Mouse (Mus musculus) liver, embryonic 13.5 days (tissue): ENCODE measurements around the gene Hapln2. TPM values are rescaled to one million over a fixed set of nuclear protein-coding genes. Genes with fewer than 3 reads are reported as not detected.

Experiments
- ATAC-seq: fragments of 200-750 bp; cut with Nextera tagmentation; 2 replicates; pipeline ENCODE4 v1.8.0; 2017; ENCODE audit warnings: low read depth, mild to moderate bottlenecking, moderate number of reproducible peaks, moderate library complexity
- DNase-seq: peaks from one replicate; pipeline ENCODE4 v3.0.0; 2022
- H3K27ac ChIP-seq: fragments of 300-500 bp; sonication (generic); 2 replicates; pipeline ENCODE4 v1.5.1; 2015; ENCODE audit warnings: moderate library complexity, mild to moderate bottlenecking, inconsistent platforms
- H3K27me3 ChIP-seq: fragments of 300-500 bp; sonication (generic); 2 replicates; pipeline ENCODE4 v1.6.1; 2015; ENCODE audit warnings: mild to moderate bottlenecking, inconsistent platforms
- H3K36me3 ChIP-seq: fragments of 300-500 bp; sonication (generic); 2 replicates; pipeline ENCODE4 v1.6.1; 2015; ENCODE audit warnings: mild to moderate bottlenecking, inconsistent platforms
- H3K4me1 ChIP-seq: fragments of 300-500 bp; sonication (generic); replicated peaks from 2 replicates; pipeline ENCODE4 v1.6.1; 2015; ENCODE audit warnings: inconsistent platforms
- H3K4me2 ChIP-seq: fragments of 300-500 bp; sonication (generic); 2 replicates; pipeline ENCODE4 v1.6.1; 2015; ENCODE audit warnings: inconsistent platforms, mild to moderate bottlenecking, moderate library complexity
- H3K4me3 ChIP-seq: fragments of 300-500 bp; sonication (generic); replicated peaks from 2 replicates; pipeline ENCODE4 v1.5.1; 2015; ENCODE audit warnings: mild to moderate bottlenecking, inconsistent platforms
- H3K9ac ChIP-seq: fragments of 300-500 bp; sonication (generic); 2 replicates; pipeline ENCODE4 v1.6.1; 2015; ENCODE audit warnings: mild to moderate bottlenecking, inconsistent platforms
- H3K9me3 ChIP-seq: fragments of 300-500 bp; sonication (generic); replicated peaks from 2 replicates; pipeline ENCODE4 v1.6.1; 2016; ENCODE audit warnings: inconsistent platforms
- WGBS: fragments of 180-500 bp; shearing (Covaris S2); methylation state at CpG from one replicate; pipeline ENCODE4 v1.1.7; 2015; ENCODE audit not compliant: insufficient replicate concordance; 5-methylcytosine and 5-hydroxymethylcytosine counted together
- polyA plus RNA-seq: library from polyadenylated mRNA; unstranded; fragments of >200 nt; fragmentation: Nextera tagmentation; extraction: Ambion mirVana; gene quantifications from 2 replicates; pipeline ENCODE4 v1.2.1, GENCODE M21; 2015

The Hapln2 gene
- polyA plus RNA-seq, 1 experiment from 2014 or later, result not detected

- DNase-seq, result no peak
- peaks cover 7% of the 10 kb centered on the region for H3K4me1 ChIP-seq
- no peak overlapping the region for H3K27ac ChIP-seq
- ATAC-seq, result no peak
- peaks cover 92% of the 10 kb centered on the region for H3K27me3 ChIP-seq
- no peaks in the 10 kb centered on the region for H3K36me3 ChIP-seq
- no peak overlapping the region for H3K4me3 ChIP-seq
- peaks cover 3% of the 10 kb centered on the region; the same call in 1 of the 2 replicates for H3K9me3 ChIP-seq
- no peak overlapping the region for H3K9ac ChIP-seq
- no peak overlapping the region for H3K4me2 ChIP-seq
- 10% methylated on average over 11 of the region's 11 CpGs for WGBS
Observed at GRCm38 (mm10) chr3:88000816-88001595, 26.4 kb downstream of the Hapln2 start.

- H3K27ac ChIP-seq, result no peak within 1 kb of the TSS
- no peaks in the 10 kb centered on the region for H3K36me3 ChIP-seq
- H3K9me3 ChIP-seq, result no peaks in the 10 kb centered on the region
- H3K4me3 ChIP-seq, result 0 out of 2 replicates have a peak within 1 kb of the TSS, but pooled peaks have one; percentile 19
- peaks cover 98% of the 10 kb centered on the region for H3K27me3 ChIP-seq
- DNase-seq (no peak), ATAC-seq (no peak)
- no peak within 1 kb of the TSS for H3K9ac ChIP-seq
- 1% methylated on average over 39 of the region's 39 CpGs for whole genome bisulfite sequencing
- peak within 1 kb of the TSS; percentile 32 for H3K4me2 ChIP-seq
- peaks cover 7% of the 10 kb centered on the region for H3K4me1 ChIP-seq
Observed at GRCm38 (mm10) chr3:88000181-88000580, 27.2 kb downstream of the Hapln2 start, which contains the start of gene Bcan. TSS of gene Bcan (minus strand) at chr3:88000230.

GRCm38 (mm10) chr3:87999243-87999895, 28.0 kb downstream of the Hapln2 start:
- no peak overlapping the region for H3K4me3 ChIP-seq
- H3K4me1 ChIP-seq, result peaks cover 7% of the 10 kb centered on the region
- H3K27me3 ChIP-seq, result peaks cover 99% of the 10 kb centered on the region
- no peaks in the 10 kb centered on the region for H3K36me3 ChIP-seq
- 2% methylated on average over 38 of the region's 38 CpGs for WGBS
- peak overlapping the region; percentile 32; the same call in 1 of the 2 replicates for H3K4me2 ChIP-seq
- DNase-seq (no peak), ATAC-seq (no peak)
- H3K9ac ChIP-seq, result no peak overlapping the region
- no peaks in the 10 kb centered on the region for H3K9me3 ChIP-seq
- no peak overlapping the region for H3K27ac ChIP-seq

- H3K9ac ChIP-seq, result no peak overlapping the region
- no peak overlapping the region for H3K27ac ChIP-seq
- peaks cover 7% of the 10 kb centered on the region for H3K4me1 ChIP-seq
- WGBS, result 3% methylated on average over 7 of the region's 7 CpGs
- H3K36me3 ChIP-seq, result no peaks in the 10 kb centered on the region
- no peak for DNase-seq
- ATAC-seq, result no peak
- no peak overlapping the region for H3K4me3 ChIP-seq
- peaks cover 100% of the 10 kb centered on the region for H3K27me3 ChIP-seq
- no peak overlapping the region for H3K4me2 ChIP-seq
- no peaks in the 10 kb centered on the region for H3K9me3 ChIP-seq
Observed at GRCm38 (mm10) chr3:87998747-87999146, 28.6 kb downstream of the Hapln2 start.

GRCm38 (mm10) chr3:87996971-87997614, 30.3 kb downstream of the Hapln2 start:
- Histone ChIP-seq H3K36me3 (no peaks in the 10 kb centered on the region), H3K27ac (no peak overlapping the region), H3K27me3 (peaks cover 99% of the 10 kb centered on the region), H3K4me3 (peak overlapping the region; percentile 32), H3K4me2 (peak overlapping the region; percentile 52), H3K4me1 (peaks cover 7% of the 10 kb centered on the region), H3K9me3 (no peaks in the 10 kb centered on the region), H3K9ac (no peak overlapping the region)
- DNase-seq, result no peak
- WGBS, result 1% methylated on average over 49 of the region's 49 CpGs
- no peak for ATAC-seq

- no peak overlapping the region for H3K9ac ChIP-seq
- no peaks in the 10 kb centered on the region for H3K36me3 ChIP-seq
- no peak overlapping the region for H3K27ac ChIP-seq
- WGBS, result 6% methylated on average over 15 of the region's 15 CpGs
- peaks cover 7% of the 10 kb centered on the region for H3K4me1 ChIP-seq
- H3K4me2 ChIP-seq, result no peak overlapping the region
- no peak for ATAC-seq
- H3K9me3 ChIP-seq, result no peaks in the 10 kb centered on the region
- DNase-seq, result no peak
- peaks cover 99% of the 10 kb centered on the region for H3K27me3 ChIP-seq
- no peak overlapping the region for H3K4me3 ChIP-seq
Observed at GRCm38 (mm10) chr3:87996401-87996800, 31.0 kb downstream of the Hapln2 start.

- Histone ChIP-seq H3K27me3 (peaks cover 99% of the 10 kb centered on the region), H3K9ac (no peak overlapping the region), H3K4me2 (no peak overlapping the region), H3K4me1 (peaks cover 7% of the 10 kb centered on the region), H3K27ac (no peak overlapping the region), H3K36me3 (no peaks in the 10 kb centered on the region), H3K4me3 (no peak overlapping the region), H3K9me3 (no peaks in the 10 kb centered on the region)
- DNase-seq (no peak), ATAC-seq (no peak)
- 21% methylated on average over 11 of the region's 11 CpGs for WGBS
Observed at GRCm38 (mm10) chr3:87995331-87995730, 32.1 kb downstream of the Hapln2 start.

GRCm38 (mm10) chr3:87993436-87993835, 33.9 kb downstream of the Hapln2 start:
- peaks cover 98% of the 10 kb centered on the region for H3K27me3 ChIP-seq
- no peak overlapping the region for H3K9ac ChIP-seq
- no peaks in the 10 kb centered on the region for H3K9me3 ChIP-seq
- H3K27ac ChIP-seq, result no peak overlapping the region
- no peak overlapping the region for H3K4me3 ChIP-seq
- DNase-seq, result peak; percentile 32
- no peak overlapping the region for H3K4me2 ChIP-seq
- H3K36me3 ChIP-seq, result no peaks in the 10 kb centered on the region
- H3K4me1 ChIP-seq, result peaks cover 11% of the 10 kb centered on the region
- 0% methylated on average over 5 of the region's 6 CpGs for whole genome bisulfite sequencing
- no peak for ATAC-seq

GRCm38 (mm10) chr3:87989935-87990334, 37.4 kb downstream of the Hapln2 start:
- Histone ChIP-seq H3K4me3 (no peak overlapping the region), H3K4me2 (no peak overlapping the region), H3K27me3 (peaks cover 87% of the 10 kb centered on the region), H3K4me1 (peaks cover 29% of the 10 kb centered on the region), H3K36me3 (no peaks in the 10 kb centered on the region), H3K9me3 (no peaks in the 10 kb centered on the region), H3K27ac (no peak overlapping the region), H3K9ac (no peak overlapping the region)
- no peak for DNase-seq
- ATAC-seq, result no peak
- WGBS, result 33% methylated on average over 10 of the region's 10 CpGs

GRCm38 (mm10) chr3:87988068-87988467, 39.3 kb downstream of the Hapln2 start:
- Histone ChIP-seq H3K36me3 (no peaks in the 10 kb centered on the region), H3K27ac (no peak overlapping the region), H3K9me3 (no peaks in the 10 kb centered on the region), H3K4me1 (peaks cover 43% of the 10 kb centered on the region), H3K4me3 (peak overlapping the region; percentile 48), H3K4me2 (peak overlapping the region; percentile 69), H3K27me3 (peaks cover 69% of the 10 kb centered on the region), H3K9ac (peak overlapping the region; percentile 47; the same call in 1 of the 2 replicates)
- DNase-seq (no peak), ATAC-seq (no peak)
- 4% methylated on average over 15 of the region's 15 CpGs for WGBS

GRCm38 (mm10) chr3:87987633-87988032, 39.8 kb downstream of the Hapln2 start:
- peak overlapping the region; percentile 47; the same call in 1 of the 2 replicates for H3K9ac ChIP-seq
- peak overlapping the region; percentile 69 for H3K4me2 ChIP-seq
- H3K36me3 ChIP-seq, result no peaks in the 10 kb centered on the region
- H3K9me3 ChIP-seq, result no peaks in the 10 kb centered on the region
- under 1% methylated on average over 15 of the region's 15 CpGs for WGBS
- no peak overlapping the region for H3K27ac ChIP-seq
- ATAC-seq (peak; percentile 57), DNase-seq (peak; percentile 65)
- peaks cover 67% of the 10 kb centered on the region for H3K27me3 ChIP-seq
- H3K4me1 ChIP-seq, result peaks cover 47% of the 10 kb centered on the region
- H3K4me3 ChIP-seq, result peak overlapping the region; percentile 48
